Comparison of ENCODE assay signal across 19 mouse cellular contexts in genomic region chr5:99625603-99626002, GRCm38 (mm10).
"Had no signal": no experiment of that assay in that cellular context is flagged by ENCODE, and none has a peak within 500 bp of the region (broad histone marks: within the 10 kb centered on the region; RNA-seq: fewer than 3 reads in every experiment).

No protein-coding gene starts in this region.

- H3K9me3 ChIP-seq: limb, embryonic 13.5 days; liver, embryonic 13.5 days; midbrain, embryonic 12.5 days; midbrain, embryonic 15.5 days; neural tube, embryonic 12.5 days; neural tube, embryonic 15.5 days had no signal

- ATAC-seq: liver, postnatal 0 days; lung, postnatal 0 days; midbrain, embryonic 15.5 days had no signal

- DNase-seq: kidney, adult 18-20 months; kidney, adult 9 months; kidney, postnatal 14 days; kidney, postnatal 4 days; left cerebral cortex, postnatal 4 days; liver, embryonic 13.5 days; liver, postnatal 0 days; lung, embryonic 14.5 days; retina, postnatal 1 day; right cerebral cortex, postnatal 25 days; spleen, adult 18-20 months; thymus, postnatal 25 days had no signal

- H3K27ac ChIP-seq: limb, embryonic 13.5 days; liver, embryonic 13.5 days; macrophage; midbrain, embryonic 12.5 days; midbrain, embryonic 15.5 days; neural tube, embryonic 12.5 days; neural tube, embryonic 15.5 days had no signal

- H3K9ac ChIP-seq: limb, embryonic 13.5 days; liver, embryonic 13.5 days; liver, postnatal 0 days; lung, embryonic 14.5 days; midbrain, embryonic 12.5 days; midbrain, embryonic 15.5 days; neural tube, embryonic 12.5 days; neural tube, embryonic 15.5 days had no signal

- H3K4me2 ChIP-seq: limb, embryonic 13.5 days; liver, embryonic 13.5 days; lung, embryonic 14.5 days; midbrain, embryonic 12.5 days; midbrain, embryonic 15.5 days; neural tube, embryonic 12.5 days; neural tube, embryonic 15.5 days had no signal

- H3K4me3 ChIP-seq: limb, embryonic 13.5 days; liver, embryonic 13.5 days; midbrain, embryonic 12.5 days; midbrain, embryonic 15.5 days; neural tube, embryonic 12.5 days; neural tube, embryonic 15.5 days had no signal

- H3K27me3 ChIP-seq: limb, embryonic 13.5 days; liver, embryonic 13.5 days; midbrain, embryonic 15.5 days; neural tube, embryonic 12.5 days; neural tube, embryonic 15.5 days had no signal

- H3K36me3 ChIP-seq: limb, embryonic 13.5 days; liver, embryonic 13.5 days; midbrain, embryonic 12.5 days; midbrain, embryonic 15.5 days; neural tube, embryonic 12.5 days; neural tube, embryonic 15.5 days had no signal
